Mouse (Mus musculus) urinary bladder, adult 18-20 months (tissue): Measurements from ENCODE around the gene Ndufb10.

ENCODE experiments used
- DNase-seq, 2 experiments: peaks; one replicate each; pipeline ENCODE4 v3.0.0; 2022; ENCODE audit warnings: low spot score in 2 of 2, mixed read lengths in 2 of 2

Ndufb10 gene

GRCm38 (mm10) chr17:24706982-24707800 is 17.1 kb downstream of the Ndufb10 start, which contains the start of gene Tbl3:
TSS of gene Tbl3 (minus strand) at chr17:24707660.
- peak; percentile 84 to 89 for DNase-seq

GRCm38 (mm10) chr17:24705821-24706220 is 18.5 kb downstream of the Ndufb10 start:
- no peak for DNase-seq

GRCm38 (mm10) chr17:24701251-24701650 is 23.0 kb downstream of the Ndufb10 start:
- DNase-seq, result no peak

- no peak for DNase-seq
Measured at GRCm38 (mm10) chr17:24699473-24699872, 24.8 kb downstream of the Ndufb10 start.

GRCm38 (mm10) chr17:24698715-24699114 is 25.6 kb downstream of the Ndufb10 start:
- no peak for DNase-seq

- no peak for DNase-seq
Measured at GRCm38 (mm10) chr17:24697985-24698384, 26.3 kb downstream of the Ndufb10 start.

- peak; percentile 78 to 85 for DNase-seq
Measured at GRCm38 (mm10) chr17:24696011-24696697, 28.1 kb downstream of the Ndufb10 start, which contains the start of the genes Gfer and Noxo1. TSS of gene Gfer (minus strand) at chr17:24696156. TSS of gene Noxo1 (plus strand) at chr17:24696234.

GRCm38 (mm10) chr17:24695326-24696010 is 28.8 kb downstream of the Ndufb10 start:
- DNase-seq, result peak in 1 of 2 experiments; percentile 44

- DNase-seq, result no peak
Measured at GRCm38 (mm10) chr17:24692385-24692784, 31.9 kb downstream of the Ndufb10 start.

- no peak for DNase-seq
Measured at GRCm38 (mm10) chr17:24689251-24690081, 34.8 kb downstream of the Ndufb10 start, which contains the start of gene Syngr3. TSS of gene Syngr3 (minus strand) at chr17:24689955.

- no peak for DNase-seq
Measured at GRCm38 (mm10) chr17:24687599-24687998, 36.7 kb downstream of the Ndufb10 start.

- peak in 1 of 2 experiments; percentile 58 for DNase-seq
Measured at GRCm38 (mm10) chr17:24687146-24687595, 37.1 kb downstream of the Ndufb10 start.

- DNase-seq, result no peak
Measured at GRCm38 (mm10) chr17:24686514-24686913, 37.8 kb downstream of the Ndufb10 start.

GRCm38 (mm10) chr17:24677500-24678080 is 46.7 kb downstream of the Ndufb10 start:
- DNase-seq, result no peak

GRCm38 (mm10) chr17:24676877-24677276 is 47.4 kb downstream of the Ndufb10 start:
- DNase-seq, result no peak

GRCm38 (mm10) chr17:24676187-24676586 is 48.1 kb downstream of the Ndufb10 start:
- no peak for DNase-seq

- DNase-seq, result no peak
Measured at GRCm38 (mm10) chr17:24674277-24674676, 50.0 kb downstream of the Ndufb10 start.

- no peak for DNase-seq
Measured at GRCm38 (mm10) chr17:24672141-24672540, 52.1 kb downstream of the Ndufb10 start.
